In the genomic region with DNA sequence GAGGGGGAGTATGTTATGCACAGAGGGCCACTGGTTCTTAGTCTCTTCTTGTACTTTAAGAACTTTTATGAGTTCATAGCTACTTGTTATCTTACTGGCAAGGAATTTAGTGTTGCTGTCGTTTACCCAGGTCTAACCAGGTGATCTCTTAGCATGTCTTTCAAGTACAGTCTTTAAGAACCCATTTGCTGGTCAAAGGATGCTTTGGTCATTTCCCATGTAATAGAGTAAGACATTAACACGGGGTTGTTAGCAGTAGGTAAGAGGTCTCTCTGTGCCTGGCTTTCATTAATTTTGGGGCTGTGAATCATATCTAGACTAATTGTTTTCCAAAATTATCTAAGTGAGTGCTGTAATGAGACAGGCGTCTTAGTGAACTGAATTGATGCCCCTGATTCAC, we compare ENCODE assay signal across 11 mouse cellular contexts. TPM values are rescaled to one million over a fixed set of nuclear protein-coding genes. Genes with fewer than 3 reads are reported as not detected.
A peak's percentile ranks its signal among the peaks of the same experiment; 100 is the strongest.
DNase-seq lines count a peak whose midpoint lies in the region; ATAC-seq and TF ChIP-seq lines count a peak whose summit lies in the region.
"Had no signal": no experiment of that assay in that cellular context is flagged by ENCODE, and none has a peak within 500 bp of the region (broad histone marks: within the 10 kb centered on the region; RNA-seq: fewer than 3 reads in every experiment).

No protein-coding gene starts in this region.

- H3K36me3 ChIP-seq in heart, postnatal 0 days (replicated peaks; ENCODE audit: control insufficient read depth, insufficient read depth, low read length), result peaks cover 21% of the 10 kb centered on the region
- peaks cover 18% of the 10 kb centered on the region for H3K36me3 ChIP-seq in embryonic facial prominence, embryonic 13.5 days
- H3K36me3 ChIP-seq in midbrain, embryonic 12.5 days, result peaks cover 19% of the 10 kb centered on the region

- no peak overlapping the region for H3K9ac ChIP-seq in heart, postnatal 0 days (replicated peaks; ENCODE audit: low read depth, low read length)
- H3K9ac ChIP-seq in embryonic facial prominence, embryonic 13.5 days, result 0 out of 2 replicates have a peak overlapping the region, but pooled peaks have one; percentile 32
- 0 out of 2 replicates have a peak overlapping the region, but pooled peaks have one; percentile 8 for H3K9ac ChIP-seq in midbrain, embryonic 12.5 days (replicated peaks)

- no peak for TF ChIP-seq CTCF in heart, postnatal 0 days (IDR thresholded peaks at IDR 0.05; ENCODE audit: low read depth)

- H3K27ac ChIP-seq in heart, postnatal 0 days (ENCODE audit: low read depth), result no peak overlapping the region
- H3K27ac ChIP-seq in embryonic facial prominence, embryonic 13.5 days, result no peak overlapping the region
- no peak overlapping the region for H3K27ac ChIP-seq in midbrain, embryonic 12.5 days (replicated peaks)

- H3K9me3 ChIP-seq in heart, postnatal 0 days (replicated peaks; ENCODE audit: control insufficient read depth, low read length), result no peaks in the 10 kb centered on the region
- H3K9me3 ChIP-seq in embryonic facial prominence, embryonic 13.5 days, result no peaks in the 10 kb centered on the region
- no peaks in the 10 kb centered on the region for H3K9me3 ChIP-seq in midbrain, embryonic 12.5 days

- TF ChIP-seq EP300 in heart, postnatal 0 days (IDR thresholded peaks at IDR 0.05; ENCODE audit: low read depth), result no peak

- H3K4me1 ChIP-seq in heart, postnatal 0 days (ENCODE audit: control insufficient read depth, insufficient read depth), result peaks cover 12% of the 10 kb centered on the region; the same call in 1 of the 2 replicates
- peaks cover 8% of the 10 kb centered on the region for H3K4me1 ChIP-seq in embryonic facial prominence, embryonic 13.5 days
- H3K4me1 ChIP-seq in midbrain, embryonic 12.5 days, result peaks cover 19% of the 10 kb centered on the region

- no peak for ATAC-seq in heart, postnatal 0 days (ENCODE audit: insufficient read depth, low read depth)
- no peak for ATAC-seq in embryonic facial prominence, embryonic 13.5 days (ENCODE audit: insufficient number of reproducible peaks, insufficient read depth, low FRiP score, low TSS enrichment, low read depth)
- ATAC-seq in midbrain, embryonic 12.5 days (ENCODE audit: low FRiP score, low read depth), result no peak

- 0 out of 2 replicates have a peak overlapping the region, but pooled peaks have one; percentile 95 for H3K4me3 ChIP-seq in heart, postnatal 0 days (ENCODE audit: low read depth, low read length)
- no peak overlapping the region for H3K4me3 ChIP-seq in embryonic facial prominence, embryonic 13.5 days
- H3K4me3 ChIP-seq in midbrain, embryonic 12.5 days, result no peak overlapping the region

- DNase-seq in heart, postnatal 0 days (ENCODE audit: low spot score), result no peak
- no peak for DNase-seq in heart, adult 8-10 months (ENCODE audit: low spot score)
- peak; percentile 29 for DNase-seq in induced T-regulatory cell, adult 2 months (ENCODE audit: low read depth)
- DNase-seq in layer of hippocampus, postnatal 25 days (ENCODE audit: extremely low spot score in 1 of 2, low spot score in 1 of 2), result no peak
- DNase-seq in adrenal gland, postnatal 14 days, result no peak
- DNase-seq in gastrocnemius, postnatal 4 days (ENCODE audit: low spot score in 2 of 2), result no peak
- DNase-seq: adrenal gland, adult 2 months; retina, postnatal 1 day had no signal

- H3K4me2 ChIP-seq in heart, postnatal 0 days (ENCODE audit: low read depth, low read length), result peak overlapping the region; percentile 67; the same call in 1 of the 2 replicates
- H3K4me2 ChIP-seq in embryonic facial prominence, embryonic 13.5 days, result peak overlapping the region; percentile 66
- H3K4me2 ChIP-seq in midbrain, embryonic 12.5 days (replicated peaks), result peak overlapping the region; percentile 59

- H3K27me3 ChIP-seq in heart, postnatal 0 days (ENCODE audit: control insufficient read depth, insufficient read depth, low read length), result no peaks in the 10 kb centered on the region
- H3K27me3 ChIP-seq in embryonic facial prominence, embryonic 13.5 days, result no peaks in the 10 kb centered on the region
- H3K27me3 ChIP-seq in midbrain, embryonic 12.5 days, result no peaks in the 10 kb centered on the region

- whole genome bisulfite sequencing in heart, postnatal 0 days, result 53% methylated on average over 3 of the region's 3 CpGs
- 55% methylated on average over 3 of the region's 3 CpGs for whole genome bisulfite sequencing in embryonic facial prominence, embryonic 13.5 days
- WGBS in midbrain, embryonic 12.5 days, result 83% methylated on average over 3 of the region's 3 CpGs

RNA-seq across cellular contexts. Expression of a gene that starts 1.8 kb away (rescaled TPM):
- total RNA-seq in heart, postnatal 0 days (2014; rRNA removed; ENCODE audit: low replicate concordance), result 7.9 and 13.2 TPM in 2 replicates
- 15.1 and 17.1 TPM in 2 replicates for polyA plus RNA-seq in heart, postnatal 0 days (2015; fragmentation: Nextera tagmentation; extraction: Ambion mirVana)
- total RNA-seq in heart, adult 8-10 months (2022), result 10 to 100 TPM; 12.3 to 14.9 (median 12.9) TPM
- polyA plus RNA-seq in embryonic facial prominence, embryonic 13.5 days (2015; fragmentation: Nextera tagmentation; extraction: Ambion mirVana), result 41.6 and 45.7 TPM in 2 replicates
- polyA plus RNA-seq in midbrain, embryonic 12.5 days (2016; fragmentation: Nextera tagmentation; extraction: Ambion mirVana), result 37.9 and 38.3 TPM in 2 replicates
- 10 to 100 TPM; 25.0 to 28.3 TPM for total RNA-seq in layer of hippocampus, postnatal 25 days (2021)
- total RNA-seq in adrenal gland, postnatal 14 days (2021), result 20.9 and 22.0 TPM in 2 replicates
- 10 to 100 TPM; 22.6 to 24.3 TPM for total RNA-seq in gastrocnemius, postnatal 4 days (2021)

RNA-seq across cellular contexts. Expression of a gene that starts 11.4 kb away (rescaled TPM):
- total RNA-seq in heart, postnatal 0 days (2014; rRNA removed; ENCODE audit: low replicate concordance), result 11.0 and 16.2 TPM in 2 replicates
- polyA plus RNA-seq in heart, postnatal 0 days (2015; fragmentation: Nextera tagmentation; extraction: Ambion mirVana), result 4.3 and 4.6 TPM in 2 replicates
- 10 to 100 TPM in 3 of 4 experiments, 1 to 10 TPM in 1; 9.5 to 14.1 (median 13.7) TPM for total RNA-seq in heart, adult 8-10 months (2022)
- 2.6 TPM in 2 replicates for polyA plus RNA-seq in embryonic facial prominence, embryonic 13.5 days (2015; fragmentation: Nextera tagmentation; extraction: Ambion mirVana)
- polyA plus RNA-seq in midbrain, embryonic 12.5 days (2016; fragmentation: Nextera tagmentation; extraction: Ambion mirVana), result 11.4 and 12.1 TPM in 2 replicates
- 1 to 10 TPM; 2.5 TPM for total RNA-seq in layer of hippocampus, postnatal 25 days (2021)
- 0.74 and 0.90 TPM in 2 replicates for total RNA-seq in adrenal gland, postnatal 14 days (2021)
- total RNA-seq in gastrocnemius, postnatal 4 days (2021), result 10 to 100 TPM; 12.4 to 13.8 TPM
- total RNA-seq: granulocyte monocyte progenitor cell, adult 5-6 weeks had no signal
